Mouse (Mus musculus): ENCODE measurements around the gene Etv5.

DNA sequence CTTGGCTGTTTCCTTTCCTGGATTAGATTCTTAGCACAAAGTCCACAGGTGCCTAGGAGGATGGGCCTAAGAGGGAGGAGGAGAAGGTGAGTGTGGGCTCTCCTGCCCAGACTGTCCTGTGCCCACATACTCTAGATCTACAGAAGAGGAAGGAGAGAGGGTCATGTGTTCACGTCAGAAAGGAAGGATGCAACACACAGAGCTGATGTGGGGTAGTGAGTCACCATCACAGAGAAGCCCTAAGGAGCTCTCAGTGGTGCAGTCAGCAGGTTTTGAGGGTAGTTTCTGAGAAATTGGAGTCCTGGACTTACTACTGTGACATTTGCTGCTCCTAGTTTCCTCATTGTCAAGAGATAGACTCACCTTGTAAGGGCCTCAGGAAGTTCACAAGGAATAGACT, 21.4 kb upstream of the Etv5 start:
- TF ChIP-seq CTCF (IDR thresholded peaks at IDR 0.05; ENCODE audit: low read depth, low read length) (no peak), POLR2AphosphoS5 (IDR thresholded peaks at IDR 0.05; ENCODE audit: insufficient replicate concordance, low read depth, low read length) (no peak)

Data from G1E (cell line).